Mouse (Mus musculus): Measurements from ENCODE around the gene Nos1ap. TPM values are rescaled to one million over a fixed set of nuclear protein-coding genes. Genes with fewer than 3 reads are reported as not detected.

Nos1ap gene
- polyA plus RNA-seq, 1 experiment, result 1.6 TPM

- peaks cover 5% of the 10 kb centered on the region; the same call in 1 of the 2 replicates for H3K4me1 ChIP-seq (ENCODE audit: control insufficient read depth, insufficient read depth, low read length)
- no peak overlapping the region for H3K4me3 ChIP-seq (ENCODE audit: insufficient read depth, low read length)
- TF ChIP-seq CTCF (IDR thresholded peaks at IDR 0.05; ENCODE audit: low read depth, low read length), result no peak
- TF ChIP-seq POLR2A (IDR thresholded peaks at IDR 0.05; ENCODE audit: borderline replicate concordance, low read depth, low read length), result no peak
- H3K27ac ChIP-seq (ENCODE audit: insufficient read depth, low read depth, low read length), result no peak overlapping the region
Measured at GRCm38 (mm10) chr1:170303103-170303502, 286.6 kb downstream of the Nos1ap start.

- no peak overlapping the region for H3K4me3 ChIP-seq (ENCODE audit: insufficient read depth, low read length)
- H3K4me1 ChIP-seq (ENCODE audit: control insufficient read depth, insufficient read depth, low read length), result peaks cover 5% of the 10 kb centered on the region; the same call in 1 of the 2 replicates
- no peak overlapping the region for H3K27ac ChIP-seq (ENCODE audit: insufficient read depth, low read depth, low read length)
- TF ChIP-seq CTCF (IDR thresholded peaks at IDR 0.05; ENCODE audit: low read depth, low read length) (no peak), POLR2A (IDR thresholded peaks at IDR 0.05; ENCODE audit: borderline replicate concordance, low read depth, low read length) (no peak)
Measured at GRCm38 (mm10) chr1:170302456-170302855, 287.2 kb downstream of the Nos1ap start.

GRCm38 (mm10) chr1:170301686-170302085 is 288.0 kb downstream of the Nos1ap start:
- Histone ChIP-seq H3K4me3 (ENCODE audit: insufficient read depth, low read length) (no peak overlapping the region), H3K27ac (ENCODE audit: insufficient read depth, low read depth, low read length) (no peak overlapping the region), H3K4me1 (ENCODE audit: control insufficient read depth, insufficient read depth, low read length) (peaks cover 5% of the 10 kb centered on the region; the same call in 1 of the 2 replicates)
- TF ChIP-seq CTCF (IDR thresholded peaks at IDR 0.05; ENCODE audit: low read depth, low read length) (no peak), POLR2A (IDR thresholded peaks at IDR 0.05; ENCODE audit: borderline replicate concordance, low read depth, low read length) (no peak)

- Histone ChIP-seq H3K27ac (ENCODE audit: insufficient read depth, low read depth, low read length) (no peak overlapping the region), H3K4me1 (ENCODE audit: control insufficient read depth, insufficient read depth, low read length) (no peaks in the 10 kb centered on the region), H3K4me3 (ENCODE audit: insufficient read depth, low read length) (no peak overlapping the region)
- no peak for TF ChIP-seq CTCF (IDR thresholded peaks at IDR 0.05; ENCODE audit: low read depth, low read length)
- no peak for TF ChIP-seq POLR2A (IDR thresholded peaks at IDR 0.05; ENCODE audit: borderline replicate concordance, low read depth, low read length)
Measured at GRCm38 (mm10) chr1:170299496-170299895, 290.2 kb downstream of the Nos1ap start.

- Histone ChIP-seq H3K4me1 (ENCODE audit: control insufficient read depth, insufficient read depth, low read length) (no peaks in the 10 kb centered on the region), H3K27ac (ENCODE audit: insufficient read depth, low read depth, low read length) (no peak overlapping the region), H3K4me3 (ENCODE audit: insufficient read depth, low read length) (no peak overlapping the region)
- no peak for TF ChIP-seq POLR2A (IDR thresholded peaks at IDR 0.05; ENCODE audit: borderline replicate concordance, low read depth, low read length)
Measured at GRCm38 (mm10) chr1:170294786-170295570, 294.7 kb downstream of the Nos1ap start.

GRCm38 (mm10) chr1:170293257-170293656 is 296.4 kb downstream of the Nos1ap start:
- no peak overlapping the region for H3K27ac ChIP-seq (ENCODE audit: insufficient read depth, low read depth, low read length)
- no peaks in the 10 kb centered on the region for H3K4me1 ChIP-seq (ENCODE audit: control insufficient read depth, insufficient read depth, low read length)
- no peak overlapping the region for H3K4me3 ChIP-seq (ENCODE audit: insufficient read depth, low read length)
- TF ChIP-seq POLR2A (IDR thresholded peaks at IDR 0.05; ENCODE audit: borderline replicate concordance, low read depth, low read length) (no peak), CTCF (IDR thresholded peaks at IDR 0.05; ENCODE audit: low read depth, low read length) (no peak)

- Histone ChIP-seq H3K4me1 (ENCODE audit: control insufficient read depth, insufficient read depth, low read length) (peaks cover under 1% of the 10 kb centered on the region), H3K4me3 (ENCODE audit: insufficient read depth, low read length) (no peak overlapping the region), H3K27ac (ENCODE audit: insufficient read depth, low read depth, low read length) (no peak overlapping the region)
- TF ChIP-seq POLR2A (IDR thresholded peaks at IDR 0.05; ENCODE audit: borderline replicate concordance, low read depth, low read length) (no peak), CTCF (IDR thresholded peaks at IDR 0.05; ENCODE audit: low read depth, low read length) (no peak)
Measured at GRCm38 (mm10) chr1:170292239-170292951, 297.3 kb downstream of the Nos1ap start.

- no peak for TF ChIP-seq POLR2A (IDR thresholded peaks at IDR 0.05; ENCODE audit: borderline replicate concordance, low read depth, low read length)
- TF ChIP-seq CTCF (IDR thresholded peaks at IDR 0.05; ENCODE audit: low read depth, low read length), result no peak
- no peak overlapping the region for H3K4me3 ChIP-seq (ENCODE audit: insufficient read depth, low read length)
- H3K4me1 ChIP-seq (ENCODE audit: control insufficient read depth, insufficient read depth, low read length), result peaks cover 25% of the 10 kb centered on the region
- peak overlapping the region; percentile 87 for H3K27ac ChIP-seq (ENCODE audit: insufficient read depth, low read depth, low read length)
Measured at GRCm38 (mm10) chr1:170282415-170283129, 307.1 kb downstream of the Nos1ap start.

GRCm38 (mm10) chr1:170277016-170277415 is 312.6 kb downstream of the Nos1ap start, which contains the start of gene Sh2d1b1:
Sh2d1b1 (plus strand) TSS chr1:170277320.
- Histone ChIP-seq H3K4me3 (ENCODE audit: insufficient read depth, low read length) (no peak within 1 kb of the TSS), H3K4me1 (ENCODE audit: control insufficient read depth, insufficient read depth, low read length) (peaks cover 14% of the 10 kb centered on the region), H3K27ac (ENCODE audit: insufficient read depth, low read depth, low read length) (no peak within 1 kb of the TSS)
- TF ChIP-seq CTCF (IDR thresholded peaks at IDR 0.05; ENCODE audit: low read depth, low read length) (no peak), POLR2A (IDR thresholded peaks at IDR 0.05; ENCODE audit: borderline replicate concordance, low read depth, low read length) (no peak)
